Mouse (Mus musculus) midbrain, embryonic 10.5 days (tissue): ENCODE data around the gene Tff1. TPM values are rescaled to one million over a fixed set of nuclear protein-coding genes. Genes with fewer than 3 reads are reported as not detected.

Source experiments
- DNase-seq: peaks from one replicate; pipeline ENCODE4 v3.0.0-alpha.2; 2017; ENCODE audit warnings: low spot score
- H3K27ac ChIP-seq: fragments of 300-500 bp; sonication (generic); replicated peaks from 2 replicates; pipeline ENCODE4 v1.5.1; 2016; ENCODE audit warnings: mild to moderate bottlenecking
- H3K27me3 ChIP-seq: fragments of 300-500 bp; sonication (generic); 2 replicates; pipeline ENCODE4 v1.6.1; 2016; ENCODE audit warnings: low read depth, mild to moderate bottlenecking; ENCODE audit not compliant: poor library complexity, severe bottlenecking
- H3K36me3 ChIP-seq: fragments of 300-500 bp; sonication (generic); 2 replicates; pipeline ENCODE4 v1.6.1; 2016; ENCODE audit warnings: mild to moderate bottlenecking, moderate library complexity
- H3K4me1 ChIP-seq: fragments of 300-500 bp; sonication (generic); 2 replicates; pipeline ENCODE4 v1.6.1; 2016
- H3K4me3 ChIP-seq: fragments of 300-500 bp; sonication (generic); 2 replicates; pipeline ENCODE4 v1.5.1; 2016; ENCODE audit warnings: mild to moderate bottlenecking, moderate library complexity
- H3K9me3 ChIP-seq: fragments of 300-500 bp; sonication (generic); replicated peaks from 2 replicates; pipeline ENCODE4 v1.6.1; 2016; ENCODE audit warnings: mild to moderate bottlenecking
- WGBS: fragments of 180-500 bp; shearing (Covaris S2); methylation state at CpG from one replicate; pipeline ENCODE4 v1.1.7; 2016; 5-methylcytosine and 5-hydroxymethylcytosine counted together
- polyA plus RNA-seq: library from polyadenylated mRNA; unstranded; fragments of >200 nt; fragmentation: Nextera tagmentation; extraction: Ambion mirVana; gene quantifications from 2 replicates; pipeline ENCODE4 v1.2.1, GENCODE M21; 2016

Gene Tff1
- polyA plus RNA-seq, 1 experiment from 2014 or later, result not detected

- Histone ChIP-seq H3K9me3 (no peaks in the 10 kb centered on the region), H3K4me3 (no peak overlapping the region), H3K36me3 (no peaks in the 10 kb centered on the region), H3K27me3 (no peaks in the 10 kb centered on the region), H3K27ac (no peak overlapping the region), H3K4me1 (no peaks in the 10 kb centered on the region)
- 81% methylated on average over 12 of the region's 12 CpGs for WGBS
- DNase-seq, result no peak
Measured at GRCm38 (mm10) chr17:31184269-31184990, 19.4 kb upstream of the Tff1 start.

GRCm38 (mm10) chr17:31183180-31183974 lies 18.3 kb upstream of the Tff1 start:
- Histone ChIP-seq H3K27me3 (no peaks in the 10 kb centered on the region), H3K4me1 (no peaks in the 10 kb centered on the region), H3K9me3 (no peaks in the 10 kb centered on the region), H3K27ac (no peak overlapping the region), H3K4me3 (no peak overlapping the region), H3K36me3 (no peaks in the 10 kb centered on the region)
- WGBS, result 76% methylated on average over 12 of the region's 12 CpGs
- no peak for DNase-seq

- Histone ChIP-seq H3K4me3 (no peak overlapping the region), H3K9me3 (no peaks in the 10 kb centered on the region), H3K36me3 (no peaks in the 10 kb centered on the region), H3K27me3 (no peaks in the 10 kb centered on the region), H3K27ac (no peak overlapping the region), H3K4me1 (no peaks in the 10 kb centered on the region)
- WGBS, result 88% methylated on average over 4 of the region's 4 CpGs
- DNase-seq, result no peak
Measured at GRCm38 (mm10) chr17:31181490-31181889, 16.4 kb upstream of the Tff1 start.

GRCm38 (mm10) chr17:31176321-31176720 lies 11.2 kb upstream of the Tff1 start:
- Histone ChIP-seq H3K27ac (no peak overlapping the region), H3K4me3 (no peak overlapping the region), H3K9me3 (no peaks in the 10 kb centered on the region), H3K4me1 (peaks cover 4% of the 10 kb centered on the region; the same call in 1 of the 2 replicates), H3K36me3 (no peaks in the 10 kb centered on the region), H3K27me3 (no peaks in the 10 kb centered on the region)
- no peak for DNase-seq
- WGBS, result 91% methylated on average over 4 of the region's 4 CpGs

GRCm38 (mm10) chr17:31169796-31170195 lies 4.7 kb upstream of the Tff1 start:
- 89% methylated on average over 5 of the region's 5 CpGs for WGBS
- H3K4me3 ChIP-seq, result no peak overlapping the region
- no peak for DNase-seq
- no peaks in the 10 kb centered on the region for H3K9me3 ChIP-seq
- H3K27ac ChIP-seq, result no peak overlapping the region
- H3K27me3 ChIP-seq, result no peaks in the 10 kb centered on the region
- H3K4me1 ChIP-seq, result peaks cover 4% of the 10 kb centered on the region; the same call in 1 of the 2 replicates
- H3K36me3 ChIP-seq, result no peaks in the 10 kb centered on the region

- Histone ChIP-seq H3K9me3 (no peaks in the 10 kb centered on the region), H3K4me1 (0 out of 2 replicates have a peak, but pooled peaks cover 5% of the 10 kb centered on the region), H3K27ac (no peak overlapping the region), H3K27me3 (no peaks in the 10 kb centered on the region), H3K4me3 (no peak overlapping the region), H3K36me3 (no peaks in the 10 kb centered on the region)
- 92% methylated on average over 2 of the region's 2 CpGs for WGBS
- no peak for DNase-seq
Measured at GRCm38 (mm10) chr17:31163821-31164220, 1.3 kb downstream of the Tff1 start.

- no peaks in the 10 kb centered on the region for H3K36me3 ChIP-seq
Measured at GRCm38 (mm10) chr17:31162607-31163006, 2.5 kb downstream of the Tff1 start.

GRCm38 (mm10) chr17:31160291-31160690 lies 4.8 kb downstream of the Tff1 start:
- no peaks in the 10 kb centered on the region for H3K36me3 ChIP-seq
- DNase-seq, result no peak
- H3K9me3 ChIP-seq, result no peaks in the 10 kb centered on the region
- no peaks in the 10 kb centered on the region for H3K27me3 ChIP-seq
- H3K4me3 ChIP-seq, result no peak overlapping the region
- WGBS, result 75% methylated on average over 4 of the region's 4 CpGs
- H3K27ac ChIP-seq, result no peak overlapping the region
- 0 out of 2 replicates have a peak, but pooled peaks cover 5% of the 10 kb centered on the region for H3K4me1 ChIP-seq

More at GRCm38 (mm10) chr17:31162607-31163006, 2.5 kb downstream of the Tff1 start:
- no peak overlapping the region for H3K27ac ChIP-seq
- no peak overlapping the region for H3K4me3 ChIP-seq
- 93% methylated on average over 12 of the region's 12 CpGs for WGBS
- H3K27me3 ChIP-seq, result no peaks in the 10 kb centered on the region
- 0 out of 2 replicates have a peak, but pooled peaks cover 5% of the 10 kb centered on the region for H3K4me1 ChIP-seq
- no peaks in the 10 kb centered on the region for H3K9me3 ChIP-seq
- DNase-seq, result no peak

- Histone ChIP-seq H3K27ac (no peak overlapping the region), H3K27me3 (no peaks in the 10 kb centered on the region), H3K9me3 (no peaks in the 10 kb centered on the region), H3K36me3 (no peaks in the 10 kb centered on the region), H3K4me3 (no peak overlapping the region), H3K4me1 (0 out of 2 replicates have a peak, but pooled peaks cover 5% of the 10 kb centered on the region)
- no peak for DNase-seq
- 77% methylated on average over 6 of the region's 6 CpGs for WGBS
Measured at GRCm38 (mm10) chr17:31157921-31158320, 7.2 kb downstream of the Tff1 start.

GRCm38 (mm10) chr17:31153785-31154184 lies 11.3 kb downstream of the Tff1 start:
- H3K4me3 ChIP-seq, result no peak overlapping the region
- no peak overlapping the region for H3K27ac ChIP-seq
- H3K9me3 ChIP-seq, result no peaks in the 10 kb centered on the region
- H3K36me3 ChIP-seq, result no peaks in the 10 kb centered on the region
- DNase-seq, result no peak
- H3K27me3 ChIP-seq, result no peaks in the 10 kb centered on the region
- WGBS, result 83% methylated on average over 8 of the region's 8 CpGs
- peaks cover 4% of the 10 kb centered on the region; the same call in 1 of the 2 replicates for H3K4me1 ChIP-seq

- no peak overlapping the region for H3K27ac ChIP-seq
- peaks cover 4% of the 10 kb centered on the region; the same call in 1 of the 2 replicates for H3K4me1 ChIP-seq
- no peaks in the 10 kb centered on the region for H3K36me3 ChIP-seq
- no peaks in the 10 kb centered on the region for H3K27me3 ChIP-seq
- 88% methylated on average over 9 of the region's 9 CpGs for WGBS
- H3K9me3 ChIP-seq, result no peaks in the 10 kb centered on the region
- H3K4me3 ChIP-seq, result no peak overlapping the region
- DNase-seq, result no peak
Measured at GRCm38 (mm10) chr17:31152966-31153499, 12.0 kb downstream of the Tff1 start.

- no peak overlapping the region for H3K4me3 ChIP-seq
- no peaks in the 10 kb centered on the region for H3K9me3 ChIP-seq
- no peak overlapping the region for H3K27ac ChIP-seq
- peaks cover 4% of the 10 kb centered on the region; the same call in 1 of the 2 replicates for H3K4me1 ChIP-seq
- H3K36me3 ChIP-seq, result no peaks in the 10 kb centered on the region
- DNase-seq, result no peak
- no peaks in the 10 kb centered on the region for H3K27me3 ChIP-seq
- WGBS, result 72% methylated on average over 5 of the region's 5 CpGs
Measured at GRCm38 (mm10) chr17:31152512-31152911, 12.6 kb downstream of the Tff1 start.

GRCm38 (mm10) chr17:31145998-31146397 lies 19.1 kb downstream of the Tff1 start:
- Histone ChIP-seq H3K36me3 (no peaks in the 10 kb centered on the region), H3K27ac (no peak overlapping the region), H3K4me3 (no peak overlapping the region), H3K4me1 (no peaks in the 10 kb centered on the region), H3K9me3 (no peaks in the 10 kb centered on the region), H3K27me3 (no peaks in the 10 kb centered on the region)
- no peak for DNase-seq
- WGBS, result 89% methylated on average over 9 of the region's 9 CpGs
